In the genomic region with DNA sequence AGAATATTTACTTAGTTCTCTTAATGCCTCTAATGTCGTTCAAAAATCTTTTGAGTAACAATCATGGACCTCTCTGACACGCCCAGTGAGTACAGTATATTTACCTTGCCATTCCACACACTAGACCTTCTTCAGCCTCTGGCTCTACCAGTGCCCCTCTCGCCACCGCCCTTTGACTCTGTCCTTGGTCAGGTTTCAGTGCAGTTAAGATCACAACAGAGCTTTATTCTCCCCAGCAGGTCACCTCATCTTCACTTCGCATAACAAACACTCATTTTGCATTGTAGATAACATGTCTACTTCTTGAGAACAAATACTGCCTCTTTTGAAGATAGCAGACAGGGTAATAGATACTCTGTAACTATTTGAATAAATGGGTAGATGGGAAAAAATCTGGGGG, we compare ENCODE assay signal across 15 mouse cellular contexts.
"Had no signal": no experiment of that assay in that cellular context is flagged by ENCODE, and none has a peak within 500 bp of the region (broad histone marks: within the 10 kb centered on the region; RNA-seq: fewer than 3 reads in every experiment).

No protein-coding gene starts in this region.

- H3K9ac ChIP-seq: liver, embryonic 12.5 days; liver, embryonic 14.5 days; lung, embryonic 15.5 days; midbrain, embryonic 12.5 days; midbrain, embryonic 15.5 days; neural tube, embryonic 12.5 days had no signal

- ATAC-seq: liver, embryonic 12.5 days; midbrain, embryonic 15.5 days had no signal

- H3K9me3 ChIP-seq: liver, embryonic 12.5 days; lung, embryonic 15.5 days; midbrain, embryonic 12.5 days; midbrain, embryonic 15.5 days; neural tube, embryonic 12.5 days had no signal

- H3K36me3 ChIP-seq: liver, embryonic 12.5 days; lung, embryonic 15.5 days; midbrain, embryonic 10.5 days; midbrain, embryonic 12.5 days; midbrain, embryonic 15.5 days; neural tube, embryonic 12.5 days had no signal

- H3K27ac ChIP-seq: liver, embryonic 12.5 days; liver, embryonic 14.5 days; lung, embryonic 15.5 days; midbrain, embryonic 10.5 days; midbrain, embryonic 12.5 days; midbrain, embryonic 15.5 days; neural tube, embryonic 12.5 days had no signal

- H3K4me3 ChIP-seq: liver, embryonic 12.5 days; lung, embryonic 15.5 days; midbrain, embryonic 10.5 days; midbrain, embryonic 12.5 days; midbrain, embryonic 15.5 days; neural tube, embryonic 12.5 days had no signal

- H3K4me2 ChIP-seq: liver, embryonic 12.5 days; lung, embryonic 15.5 days; midbrain, embryonic 12.5 days; midbrain, embryonic 15.5 days; neural tube, embryonic 12.5 days had no signal

- DNase-seq: lung, adult 2 months; lung, postnatal 14 days; lung, postnatal 4 days; right cerebral cortex, postnatal 14 days; spleen, adult 18-20 months; thymus, adult 18-20 months; thymus, postnatal 14 days; thymus, postnatal 36 days had no signal

- H3K4me1 ChIP-seq: liver, embryonic 12.5 days; lung, embryonic 15.5 days; midbrain, embryonic 12.5 days; midbrain, embryonic 15.5 days; neural tube, embryonic 12.5 days had no signal
